ENCODE assay signal across 8 mouse cellular contexts in the genomic region with DNA sequence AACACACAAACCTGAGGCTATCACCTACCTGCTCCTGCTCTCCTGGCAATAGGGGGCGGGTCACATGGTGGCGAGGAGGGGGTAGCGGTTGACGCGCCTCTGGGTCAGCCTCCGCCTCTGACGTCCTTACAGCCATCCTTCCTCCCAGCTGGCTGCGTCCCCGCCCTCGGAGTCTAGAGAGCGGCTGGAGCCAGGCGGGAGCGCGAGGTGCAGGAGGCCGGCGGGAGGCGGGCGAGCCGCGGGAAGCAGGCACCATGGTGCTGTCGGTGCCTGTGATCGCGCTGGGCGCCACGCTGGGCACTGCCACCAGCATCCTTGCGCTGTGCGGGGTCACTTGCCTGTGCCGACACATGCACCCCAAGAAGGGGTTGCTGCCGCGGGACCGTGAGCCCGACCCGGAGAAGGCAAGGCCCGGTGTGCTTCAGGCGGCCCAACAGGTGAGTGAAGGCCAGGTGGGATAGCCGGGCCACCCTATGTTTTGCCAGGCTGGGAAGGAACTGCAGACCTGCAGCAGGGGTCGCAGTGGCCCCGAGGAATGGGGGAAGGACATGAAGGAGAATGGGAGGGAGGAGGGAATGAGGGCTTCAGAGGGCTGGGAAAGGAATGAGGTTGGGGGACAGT. TPM values are rescaled to one million over a fixed set of nuclear protein-coding genes. Genes with fewer than 3 reads are reported as not detected.
DNase-seq lines count a peak whose midpoint lies in the region; ATAC-seq and TF ChIP-seq lines count a peak whose summit lies in the region.

A gene (plus strand): TSS at position 166 of the 621 bp plus-strand sequence.

- H3K27ac ChIP-seq in intestine, embryonic 16.5 days (ENCODE audit: low read length) = no peak within 1 kb of the TSS
- H3K27ac ChIP-seq in midbrain, embryonic 11.5 days (ENCODE audit: low read depth, low read length) = peak within 1 kb of the TSS; percentile 55
- no peak within 1 kb of the TSS for H3K27ac ChIP-seq in small intestine, adult 2 months (ENCODE audit: insufficient read depth, low read depth, low read length)

- DNase-seq in ZHBTc4 (ENCODE audit: low read depth, low spot score) = peak; percentile 69
- DNase-seq in cerebellum, postnatal 14 days = peak; percentile 75 to 80
- DNase-seq in frontal cortex, postnatal 25 days (ENCODE audit: low spot score in 2 of 2) = peak; percentile 53 to 57
- peak; percentile 75 to 91 for DNase-seq in left cerebral cortex, postnatal 25 days (ENCODE audit: low spot score in 2 of 2)
- peak; percentile 91 for DNase-seq in midbrain, embryonic 11.5 days (ENCODE audit: low spot score, missing footprints)
- DNase-seq in yolk sac, embryonic 10.5 days (ENCODE audit: low spot score) = no peak

- under 1% methylated on average over 38 of the region's 38 CpGs for WGBS in intestine, embryonic 16.5 days
- under 1% methylated on average over 38 of the region's 38 CpGs for WGBS in midbrain, embryonic 11.5 days
- 1% methylated on average over 38 of the region's 38 CpGs for WGBS in small intestine, adult 2 months

- no peaks in the 10 kb centered on the region for H3K9me3 ChIP-seq in intestine, embryonic 16.5 days (ENCODE audit: control insufficient read depth, low read length)
- H3K9me3 ChIP-seq in midbrain, embryonic 11.5 days (ENCODE audit: control insufficient read depth, low read length) = no peaks in the 10 kb centered on the region

- H3K36me3 ChIP-seq in intestine, embryonic 16.5 days (ENCODE audit: control insufficient read depth, insufficient read depth, low read length) = no peaks in the 10 kb centered on the region
- no peaks in the 10 kb centered on the region for H3K36me3 ChIP-seq in midbrain, embryonic 11.5 days (ENCODE audit: control insufficient read depth, insufficient read depth, low read length)
- no peaks in the 10 kb centered on the region for H3K36me3 ChIP-seq in small intestine, adult 2 months (ENCODE audit: control insufficient read depth, insufficient read depth, low read length)

- H3K4me2 ChIP-seq in intestine, embryonic 16.5 days (ENCODE audit: low read depth, low read length) = peak within 1 kb of the TSS; percentile 88
- H3K4me2 ChIP-seq in midbrain, embryonic 11.5 days = peak within 1 kb of the TSS; percentile 78

- TF ChIP-seq CTCF in small intestine, adult 2 months (IDR thresholded peaks at IDR 0.05; ENCODE audit: extremely low read depth, insufficient read length, insufficient replicate concordance, low read depth, low read length) = no peak

- peaks cover 11% of the 10 kb centered on the region; the same call in 1 of the 2 replicates for H3K27me3 ChIP-seq in intestine, embryonic 16.5 days (replicated peaks; ENCODE audit: control insufficient read depth, insufficient read depth, low read length)
- peaks cover 7% of the 10 kb centered on the region for H3K27me3 ChIP-seq in midbrain, embryonic 11.5 days (ENCODE audit: control insufficient read depth, insufficient read depth, low read length)
- peaks cover 11% of the 10 kb centered on the region for H3K27me3 ChIP-seq in small intestine, adult 2 months (ENCODE audit: control insufficient read depth, insufficient read depth, low read length)

- peak within 1 kb of the TSS; percentile 67 for H3K9ac ChIP-seq in intestine, embryonic 16.5 days (ENCODE audit: low read depth, low read length)
- peak within 1 kb of the TSS; percentile 51 for H3K9ac ChIP-seq in midbrain, embryonic 11.5 days (ENCODE audit: low read length)

- TF ChIP-seq POLR2A in small intestine, adult 2 months (IDR thresholded peaks at IDR 0.05; ENCODE audit: low read depth, low read length) = no peak

- peaks cover 14% of the 10 kb centered on the region for H3K4me1 ChIP-seq in intestine, embryonic 16.5 days (ENCODE audit: control insufficient read depth, insufficient read depth, low read length)
- peaks cover 27% of the 10 kb centered on the region for H3K4me1 ChIP-seq in midbrain, embryonic 11.5 days (ENCODE audit: control insufficient read depth, insufficient read depth, low read length)
- H3K4me1 ChIP-seq in small intestine, adult 2 months (ENCODE audit: control insufficient read depth, insufficient read depth, insufficient read length, low read length) = no peaks in the 10 kb centered on the region; the same call in 1 of the 2 replicates

- intact Hi-C loops in left cerebral cortex, postnatal 25 days (cut with DNase I) = loop anchor here (1.0 kb wide), 2 partner anchors 19 to 39 kb away; no protein-coding TSS in a partner anchor

- peak; percentile 82 for ATAC-seq in intestine, embryonic 16.5 days
- ATAC-seq in midbrain, embryonic 11.5 days (ENCODE audit: low FRiP score) = peak; percentile 79

- peak within 1 kb of the TSS; percentile 50 for H3K4me3 ChIP-seq in intestine, embryonic 16.5 days (ENCODE audit: low read length)
- peak within 1 kb of the TSS; percentile 35 for H3K4me3 ChIP-seq in midbrain, embryonic 11.5 days (ENCODE audit: low read depth, low read length)
- H3K4me3 ChIP-seq in small intestine, adult 2 months (ENCODE audit: low read depth, low read length) = peak within 1 kb of the TSS; percentile 48

RNA-seq across cellular contexts. Expression of the gene that starts here (rescaled TPM):
- 5.4 and 6.9 TPM in 2 replicates for polyA plus RNA-seq in intestine, embryonic 16.5 days (2015; fragmentation: Nextera tagmentation; extraction: Ambion mirVana)
- 100 to 1,000 TPM; 188 to 230 TPM for total RNA-seq in left cerebral cortex, postnatal 25 days (2021)
- polyA plus RNA-seq in midbrain, embryonic 11.5 days (2014; fragmentation: Nextera tagmentation; extraction: Ambion mirVana) = 14.7 TPM in 2 replicates
- 2.1 and 3.7 TPM in 2 replicates for polyA plus RNA-seq in small intestine, adult 2 months (2012; rRNA removed)
